Mouse (Mus musculus) heart, embryonic 15.5 days (tissue): Measurements from ENCODE around the gene Dapl1. TPM values are rescaled to one million over a fixed set of nuclear protein-coding genes. Genes with fewer than 3 reads are reported as not detected.

ENCODE experiments used
- ATAC-seq: fragments of 200-750 bp; cut with Nextera tagmentation; replicated peaks from 2 replicates; pipeline ENCODE4 v1.8.0; 2017; ENCODE audit warnings: low read depth, moderate TSS enrichment; ENCODE audit not compliant: insufficient number of reproducible peaks, insufficient read depth, low FRiP score
- H3K27ac ChIP-seq: fragments of 300-500 bp; sonication (generic); 2 replicates; pipeline ENCODE4 v1.5.1; 2015; ENCODE audit warnings: mild to moderate bottlenecking, inconsistent platforms
- H3K27me3 ChIP-seq: fragments of 300-500 bp; sonication (generic); 2 replicates; pipeline ENCODE4 v1.6.1; 2015; ENCODE audit warnings: inconsistent platforms
- H3K36me3 ChIP-seq: fragments of 300-500 bp; sonication (generic); 2 replicates; pipeline ENCODE4 v1.6.1; 2015; ENCODE audit warnings: mild to moderate bottlenecking, inconsistent platforms
- H3K4me1 ChIP-seq: fragments of 300-500 bp; sonication (generic); replicated peaks from 2 replicates; pipeline ENCODE4 v1.6.1; 2015; ENCODE audit warnings: inconsistent platforms
- H3K4me2 ChIP-seq: fragments of 300-500 bp; sonication (generic); 2 replicates; pipeline ENCODE4 v1.6.1; 2015; ENCODE audit warnings: inconsistent platforms, mild to moderate bottlenecking, moderate library complexity
- H3K4me3 ChIP-seq: fragments of 300-500 bp; sonication (generic); 2 replicates; pipeline ENCODE4 v1.5.1; 2015; ENCODE audit warnings: mild to moderate bottlenecking, inconsistent platforms
- H3K9ac ChIP-seq: fragments of 300-500 bp; sonication (generic); 2 replicates; pipeline ENCODE4 v1.6.1; 2015; ENCODE audit warnings: mild to moderate bottlenecking, inconsistent platforms
- H3K9me3 ChIP-seq: fragments of 300-500 bp; sonication (generic); replicated peaks from 2 replicates; pipeline ENCODE4 v1.6.1; 2016; ENCODE audit warnings: inconsistent platforms
- WGBS: fragments of 180-500 bp; shearing (Covaris S2); methylation state at CpG from one replicate; pipeline ENCODE4 v1.1.7; 2015; ENCODE audit warnings: mixed read lengths; 5-methylcytosine and 5-hydroxymethylcytosine counted together
- polyA plus RNA-seq: library from polyadenylated mRNA; unstranded; fragments of >200 nt; fragmentation: Nextera tagmentation; extraction: Ambion mirVana; gene quantifications from 2 replicates; pipeline ENCODE4 v1.2.1, GENCODE M21; 2015

Gene Dapl1
- polyA plus RNA-seq, 1 experiment from 2014 or later = 1.8 TPM

DNA sequence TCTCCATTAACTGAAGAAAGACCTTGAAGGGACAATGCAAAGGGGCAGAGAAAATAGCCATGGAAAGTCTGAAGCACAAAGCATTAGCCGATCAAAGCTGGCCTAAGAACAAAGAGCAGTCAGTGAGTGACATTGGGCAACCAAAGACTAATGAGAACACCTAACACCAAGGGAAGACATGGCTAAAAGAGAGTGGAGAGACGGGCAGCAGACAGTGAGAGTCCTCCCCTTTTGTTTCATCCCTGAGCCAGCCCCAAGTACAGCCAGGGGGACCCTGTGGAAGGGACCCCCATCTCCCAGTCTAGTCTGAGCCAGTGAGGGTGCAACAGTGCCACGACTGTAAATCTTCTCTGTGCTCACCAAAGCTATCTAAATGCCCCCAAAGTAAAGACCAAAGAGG lies 32.4 kb upstream of the Dapl1 start:
- Histone ChIP-seq H3K36me3 (no peaks in the 10 kb centered on the region), H3K27me3 (no peaks in the 10 kb centered on the region), H3K9ac (no peak overlapping the region), H3K27ac (no peak overlapping the region), H3K4me2 (no peak overlapping the region), H3K9me3 (no peaks in the 10 kb centered on the region; the same call in 1 of the 2 replicates), H3K4me3 (no peak overlapping the region), H3K4me1 (no peaks in the 10 kb centered on the region)
- 67% methylated on average over 3 of the region's 3 CpGs for WGBS
- ATAC-seq = no peak

DNA sequence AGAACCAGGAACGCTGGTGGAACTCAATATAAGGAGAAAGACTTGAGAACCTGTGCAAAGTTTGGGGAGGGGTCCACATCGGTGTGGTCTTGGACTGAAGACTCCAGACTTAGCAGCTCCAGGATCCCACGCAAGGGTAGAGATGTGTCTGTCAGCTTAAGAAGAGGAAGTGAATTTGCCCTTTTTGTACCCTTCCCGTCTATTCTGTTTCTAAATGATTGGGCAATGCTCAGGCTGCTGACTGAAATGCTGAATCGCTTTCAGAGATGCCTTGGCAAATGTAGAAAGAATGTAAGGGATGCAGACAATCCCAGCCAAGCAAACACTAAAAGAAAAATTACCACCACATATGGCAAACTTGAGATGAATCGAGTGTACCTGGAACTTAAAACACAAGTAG lies 22.4 kb upstream of the Dapl1 start:
- 0 out of 2 replicates have a peak, but pooled peaks cover 4% of the 10 kb centered on the region for H3K4me1 ChIP-seq
- no peak overlapping the region for H3K9ac ChIP-seq
- no peak overlapping the region for H3K4me2 ChIP-seq
- no peak for ATAC-seq
- no peaks in the 10 kb centered on the region for H3K27me3 ChIP-seq
- no peak overlapping the region for H3K4me3 ChIP-seq
- no peaks in the 10 kb centered on the region; the same call in 1 of the 2 replicates for H3K9me3 ChIP-seq
- WGBS = 77% methylated on average over 6 of the region's 6 CpGs
- no peak overlapping the region for H3K27ac ChIP-seq
- H3K36me3 ChIP-seq = no peaks in the 10 kb centered on the region

DNA sequence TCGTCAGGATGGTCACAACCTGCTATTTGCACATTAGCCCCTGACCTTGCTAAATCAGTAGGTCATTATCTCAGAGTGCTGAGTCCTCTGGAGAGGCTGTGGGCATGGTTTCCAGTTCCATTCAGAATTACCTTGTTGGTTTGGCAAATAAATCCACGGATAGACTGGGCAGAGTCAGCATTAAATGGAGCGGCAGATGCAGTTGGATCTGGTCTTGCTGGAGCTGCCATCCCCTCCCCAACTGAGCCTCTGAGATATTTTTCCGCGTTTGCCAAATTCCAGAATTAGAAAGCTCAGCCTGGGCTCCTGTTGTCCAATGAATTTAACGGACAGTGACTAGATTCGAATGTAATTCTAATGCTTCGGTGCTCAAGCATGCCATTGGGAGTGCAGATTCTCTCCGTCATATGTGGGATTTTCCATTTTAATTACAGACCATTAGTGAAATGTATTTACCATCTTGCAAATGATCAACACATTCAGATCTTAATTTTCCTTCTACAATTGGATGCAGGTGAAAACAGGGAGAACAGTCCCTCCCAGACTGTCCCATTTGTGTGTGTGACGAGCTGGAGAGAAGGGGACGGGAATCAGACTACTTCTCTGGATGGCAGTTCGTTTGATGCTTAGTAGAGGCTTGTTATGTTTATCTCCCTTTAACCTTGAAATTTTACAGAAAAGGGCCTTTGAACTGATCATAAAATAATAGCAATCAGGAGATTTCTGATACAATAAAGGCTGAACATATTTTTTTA lies 20.8 kb upstream of the Dapl1 start:
- no peaks in the 10 kb centered on the region for H3K27me3 ChIP-seq
- no peak for ATAC-seq
- no peaks in the 10 kb centered on the region for H3K9me3 ChIP-seq
- WGBS = 71% methylated on average over 12 of the region's 12 CpGs
- H3K4me1 ChIP-seq = 0 out of 2 replicates have a peak, but pooled peaks cover 5% of the 10 kb centered on the region
- H3K4me2 ChIP-seq = no peak overlapping the region
- no peak overlapping the region for H3K4me3 ChIP-seq
- no peak overlapping the region for H3K9ac ChIP-seq
- H3K27ac ChIP-seq = no peak overlapping the region
- H3K36me3 ChIP-seq = no peaks in the 10 kb centered on the region

DNA sequence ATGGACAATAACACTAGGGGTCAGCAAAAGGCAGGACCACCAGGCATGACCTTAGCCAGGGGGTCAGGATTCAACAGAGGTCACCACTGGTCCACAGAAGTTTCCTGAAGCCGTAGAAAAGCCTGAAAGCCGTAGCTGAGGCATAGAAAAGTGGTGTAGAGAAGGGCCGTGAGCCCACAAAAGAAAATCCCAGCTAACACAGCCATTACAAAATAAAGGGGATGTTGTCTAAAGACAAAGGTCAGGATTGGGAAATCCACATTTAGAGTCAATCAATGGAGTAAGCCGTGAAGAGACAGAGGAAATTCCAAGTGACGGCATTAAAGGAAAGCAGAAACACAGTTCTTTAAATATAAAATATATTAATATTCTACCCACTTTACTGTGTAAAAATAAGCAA lies 18.8 kb upstream of the Dapl1 start:
- H3K36me3 ChIP-seq = no peaks in the 10 kb centered on the region
- no peak for ATAC-seq
- H3K9ac ChIP-seq = no peak overlapping the region
- no peaks in the 10 kb centered on the region for H3K27me3 ChIP-seq
- no peak overlapping the region for H3K4me3 ChIP-seq
- H3K9me3 ChIP-seq = no peaks in the 10 kb centered on the region
- 0 out of 2 replicates have a peak, but pooled peaks cover 5% of the 10 kb centered on the region for H3K4me1 ChIP-seq
- WGBS = 84% methylated on average over 5 of the region's 5 CpGs
- H3K4me2 ChIP-seq = no peak overlapping the region
- no peak overlapping the region for H3K27ac ChIP-seq

DNA sequence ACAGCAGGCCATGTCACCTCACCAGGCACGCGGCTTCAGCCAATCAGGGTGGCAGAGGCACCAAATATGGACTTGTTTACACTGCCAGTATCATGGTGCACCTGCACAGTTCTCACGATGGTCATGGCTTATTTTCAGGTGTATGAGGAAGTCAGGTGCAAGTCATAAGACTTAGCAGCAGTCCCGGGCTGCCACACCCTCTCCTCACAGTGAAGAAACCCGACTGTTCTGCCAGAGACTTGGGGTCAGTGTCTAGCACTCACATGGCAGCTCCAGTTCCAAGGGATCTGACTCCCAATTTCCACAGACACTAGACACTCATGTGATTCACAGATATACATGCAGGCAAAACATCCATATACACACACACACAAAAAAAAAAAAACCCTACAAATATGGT lies 18.1 kb upstream of the Dapl1 start:
- no peak overlapping the region for H3K27ac ChIP-seq
- H3K9me3 ChIP-seq = no peaks in the 10 kb centered on the region
- no peak overlapping the region for H3K4me3 ChIP-seq
- no peak for ATAC-seq
- H3K4me1 ChIP-seq = peaks cover 9% of the 10 kb centered on the region
- H3K4me2 ChIP-seq = no peak overlapping the region
- no peaks in the 10 kb centered on the region for H3K36me3 ChIP-seq
- whole genome bisulfite sequencing = 79% methylated on average over 5 of the region's 5 CpGs
- no peak overlapping the region for H3K9ac ChIP-seq
- H3K27me3 ChIP-seq = no peaks in the 10 kb centered on the region

DNA sequence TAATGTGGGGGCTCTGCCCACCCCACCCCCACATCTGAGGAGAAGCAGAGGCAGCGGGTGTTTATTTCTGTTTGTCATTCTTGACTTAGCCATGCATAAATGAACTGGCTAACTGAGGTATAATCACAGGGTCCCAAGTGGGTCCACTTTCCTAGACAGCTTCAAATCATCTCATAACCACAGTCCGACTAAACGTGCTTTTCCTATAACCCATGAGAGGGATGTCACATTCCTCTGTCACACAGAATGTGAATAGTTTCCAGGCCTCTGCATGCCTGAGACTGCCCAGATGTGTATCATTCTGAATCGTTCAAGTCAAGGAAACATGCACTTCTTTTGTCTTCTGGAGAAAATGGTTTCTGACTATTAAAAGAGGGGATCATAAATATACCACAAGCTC lies 17.4 kb upstream of the Dapl1 start:
- no peak overlapping the region for H3K4me3 ChIP-seq
- H3K4me2 ChIP-seq = no peak overlapping the region
- no peak overlapping the region for H3K9ac ChIP-seq
- no peaks in the 10 kb centered on the region for H3K27me3 ChIP-seq
- 28% methylated on average over 4 of the region's 4 CpGs for WGBS
- peaks cover 11% of the 10 kb centered on the region for H3K4me1 ChIP-seq
- H3K9me3 ChIP-seq = no peaks in the 10 kb centered on the region
- H3K36me3 ChIP-seq = no peaks in the 10 kb centered on the region
- H3K27ac ChIP-seq = no peak overlapping the region
- ATAC-seq = no peak

DNA sequence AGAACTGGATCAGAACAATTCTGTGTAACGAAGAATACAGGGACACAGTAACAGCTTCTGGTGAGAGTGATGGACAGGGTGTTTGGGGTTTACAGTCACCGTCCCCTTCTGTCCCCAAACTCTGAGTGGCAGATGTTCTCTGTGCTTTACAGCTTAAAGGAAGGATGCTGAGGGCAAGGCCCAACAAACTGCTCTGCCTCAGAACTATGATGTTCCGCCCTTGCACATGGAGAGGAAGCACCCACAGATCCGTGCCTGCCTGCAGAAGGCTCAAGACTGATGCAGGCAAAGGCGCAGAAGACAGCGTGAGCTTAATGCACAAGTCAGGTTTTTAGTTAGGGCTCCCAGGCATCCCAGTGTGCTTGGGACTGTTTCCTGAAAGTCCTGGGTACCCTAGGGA lies 16.5 kb upstream of the Dapl1 start:
- Histone ChIP-seq H3K27ac (no peak overlapping the region), H3K4me2 (no peak overlapping the region), H3K36me3 (no peaks in the 10 kb centered on the region), H3K4me1 (peaks cover 11% of the 10 kb centered on the region), H3K27me3 (no peaks in the 10 kb centered on the region), H3K9me3 (no peaks in the 10 kb centered on the region), H3K4me3 (no peak overlapping the region), H3K9ac (no peak overlapping the region)
- no peak for ATAC-seq
- 91% methylated on average over 6 of the region's 6 CpGs for WGBS

DNA sequence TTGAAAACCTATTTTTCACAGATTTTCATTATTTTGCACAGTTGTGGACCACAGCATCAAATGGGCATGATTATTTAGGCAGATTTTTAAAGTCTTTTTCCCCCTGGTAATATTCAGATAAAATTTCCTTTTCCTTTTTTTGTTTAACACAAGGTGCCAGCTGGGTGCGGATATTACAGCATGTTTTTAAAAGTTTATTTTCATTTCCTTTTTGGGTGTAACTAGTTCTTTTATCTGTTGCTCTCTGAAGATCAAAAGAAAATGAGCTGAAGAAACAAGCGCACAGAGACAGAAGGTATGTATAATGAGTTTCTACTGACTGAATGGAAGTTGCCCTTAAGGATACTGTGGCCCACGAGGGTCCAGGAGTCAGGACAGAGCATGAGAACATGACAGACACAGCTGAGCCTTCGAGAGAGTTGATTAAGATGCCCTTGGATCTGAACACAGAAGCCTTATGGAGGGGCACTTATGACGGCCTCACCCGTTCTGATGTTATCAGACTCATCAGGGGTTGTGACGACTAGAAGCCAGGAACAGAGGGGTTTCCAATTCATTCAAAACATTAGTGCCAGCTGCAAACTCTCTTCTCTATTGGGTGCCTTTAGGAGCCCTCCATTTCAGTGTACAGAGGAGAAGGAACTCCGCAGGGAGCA lies 14.7 kb upstream of the Dapl1 start:
- no peak overlapping the region for H3K4me3 ChIP-seq
- H3K4me2 ChIP-seq = no peak overlapping the region

DNA sequence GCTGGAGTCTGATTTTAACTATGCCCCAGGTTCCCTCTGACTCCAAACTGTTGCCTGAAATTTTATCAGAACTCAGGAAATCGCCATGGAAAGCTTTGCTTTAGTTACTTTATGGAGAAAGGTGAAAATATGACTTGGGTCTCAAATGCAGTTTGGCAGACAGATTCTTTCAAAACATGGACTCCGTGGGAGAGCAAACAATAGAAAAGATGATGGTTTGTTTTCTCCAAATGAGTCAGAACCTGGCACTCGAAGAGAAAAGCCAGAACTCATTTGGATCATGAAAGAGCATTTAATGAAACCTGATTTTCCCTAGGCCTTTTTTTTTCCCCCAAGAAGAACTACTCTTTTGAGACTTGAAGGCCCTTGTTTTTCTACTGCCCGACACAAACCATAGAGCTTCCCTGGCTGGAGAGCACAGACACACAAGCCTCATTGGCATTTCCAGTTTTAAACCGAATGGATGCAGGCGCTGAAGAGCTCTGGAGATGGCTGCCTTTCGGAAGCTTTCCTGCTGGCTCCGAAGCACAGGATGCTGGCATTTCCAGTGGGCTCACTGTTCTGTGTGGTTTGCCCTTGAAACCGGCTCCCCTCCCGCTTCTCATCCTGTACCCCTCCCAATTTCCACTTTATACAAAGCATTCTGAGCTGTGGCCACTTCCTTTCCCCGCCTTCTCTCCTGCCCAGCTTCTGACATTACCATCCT lies 14.0 kb upstream of the Dapl1 start:
- H3K36me3 ChIP-seq = no peaks in the 10 kb centered on the region
- no peak overlapping the region for H3K4me2 ChIP-seq
- peak overlapping the region; percentile 36; the same call in 1 of the 2 replicates for H3K27ac ChIP-seq
- no peak for ATAC-seq
- H3K9ac ChIP-seq = no peak overlapping the region
- peaks cover 11% of the 10 kb centered on the region for H3K4me1 ChIP-seq
- H3K9me3 ChIP-seq = no peaks in the 10 kb centered on the region
- 56% methylated on average over 11 of the region's 11 CpGs for WGBS
- H3K4me3 ChIP-seq = no peak overlapping the region
- no peaks in the 10 kb centered on the region for H3K27me3 ChIP-seq

More for the DNA sequence above, 14.7 kb upstream of the Dapl1 start:
- Histone ChIP-seq H3K36me3 (no peaks in the 10 kb centered on the region), H3K27me3 (no peaks in the 10 kb centered on the region), H3K9me3 (no peaks in the 10 kb centered on the region), H3K4me1 (peaks cover 11% of the 10 kb centered on the region), H3K27ac (no peak overlapping the region), H3K9ac (no peak overlapping the region)
- whole genome bisulfite sequencing = 59% methylated on average over 8 of the region's 8 CpGs
- ATAC-seq = no peak

DNA sequence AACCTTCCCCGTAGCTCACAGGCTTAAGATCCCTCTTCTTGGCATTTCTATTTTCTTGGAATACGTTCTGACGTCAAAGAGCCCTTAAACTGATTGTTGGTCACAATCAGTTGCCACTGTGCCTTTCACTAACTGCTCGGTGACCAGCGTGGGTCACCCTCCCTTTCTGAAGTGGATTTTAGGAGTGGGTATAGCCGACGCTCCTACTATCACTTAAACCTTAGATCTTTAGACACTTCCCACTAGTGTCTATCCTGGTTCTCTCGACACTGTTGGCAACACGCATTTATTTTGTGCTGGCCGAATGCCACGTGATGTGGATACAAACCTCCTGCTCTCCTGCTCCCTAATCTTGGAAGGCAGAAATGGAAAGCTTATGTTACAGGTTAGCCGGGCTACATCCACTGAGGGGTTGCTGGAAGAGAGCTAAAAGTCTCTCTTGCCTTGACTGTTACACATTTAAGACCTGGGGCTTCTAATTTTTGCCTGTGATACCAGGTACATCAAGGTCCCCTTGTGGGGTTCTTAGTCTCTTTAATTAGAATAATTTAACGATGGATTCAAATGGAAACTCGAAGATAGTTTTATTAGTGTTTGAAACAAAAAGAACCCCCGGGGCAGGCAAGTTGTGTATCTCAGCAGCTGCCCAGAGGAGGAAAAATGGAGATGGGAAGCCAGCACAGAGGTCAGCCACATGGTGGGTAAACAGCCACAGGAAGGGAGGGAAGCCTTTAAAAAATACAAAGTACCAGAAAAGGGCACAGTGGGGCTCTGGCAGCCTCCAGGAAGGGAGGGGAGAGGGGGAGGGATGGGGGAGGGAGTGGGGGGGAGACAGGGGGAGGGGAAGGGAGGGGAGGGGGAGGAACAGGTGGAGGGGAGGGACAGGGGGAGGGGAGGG lies 13.2 kb upstream of the Dapl1 start:
- no peak overlapping the region for H3K4me2 ChIP-seq
- WGBS = 39% methylated on average over 15 of the region's 15 CpGs
- H3K36me3 ChIP-seq = no peaks in the 10 kb centered on the region
- H3K27ac ChIP-seq = peak overlapping the region; percentile 42; the same call in 1 of the 2 replicates
- no peak for ATAC-seq
- no peak overlapping the region for H3K4me3 ChIP-seq
- no peak overlapping the region for H3K9ac ChIP-seq
- H3K9me3 ChIP-seq = no peaks in the 10 kb centered on the region
- H3K4me1 ChIP-seq = peaks cover 11% of the 10 kb centered on the region
- no peaks in the 10 kb centered on the region for H3K27me3 ChIP-seq

DNA sequence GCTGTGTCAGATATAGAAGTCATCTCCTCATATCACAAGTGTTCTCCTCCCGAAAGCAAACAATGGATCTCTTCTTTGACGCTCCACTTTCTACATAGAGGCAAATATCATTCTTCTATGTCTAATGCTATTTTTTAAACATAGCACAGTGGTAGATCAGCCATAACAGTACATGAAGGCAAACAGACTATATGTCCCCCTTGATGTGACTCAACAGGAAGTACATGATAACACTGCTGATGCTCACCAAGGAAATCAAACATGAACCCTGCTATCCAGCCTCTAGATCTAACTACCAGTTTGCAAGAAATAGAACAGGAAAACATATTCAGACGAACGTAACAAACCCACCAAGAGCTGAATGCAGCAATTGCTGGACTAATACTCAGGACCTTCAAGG lies 10.1 kb upstream of the Dapl1 start:
- no peaks in the 10 kb centered on the region for H3K9me3 ChIP-seq
- 72% methylated on average over 4 of the region's 4 CpGs for WGBS
- H3K4me3 ChIP-seq = no peak overlapping the region
- no peaks in the 10 kb centered on the region for H3K36me3 ChIP-seq
- H3K27me3 ChIP-seq = no peaks in the 10 kb centered on the region
- no peak overlapping the region for H3K4me2 ChIP-seq
- peaks cover 6% of the 10 kb centered on the region for H3K4me1 ChIP-seq
- H3K27ac ChIP-seq = no peak overlapping the region
- no peak overlapping the region for H3K9ac ChIP-seq
- no peak for ATAC-seq
